Mouse (Mus musculus) frontal cortex, adult 2 months (tissue): Measurements from ENCODE around the gene 6820408C15Rik. TPM values are rescaled to one million over a fixed set of nuclear protein-coding genes. Genes with fewer than 3 reads are reported as not detected.

ENCODE experiments used
- DNase-seq, 2 experiments: peaks; one replicate each; pipeline ENCODE4 v3.0.0; 2022; ENCODE audit warnings: low spot score in 1 of 2; ENCODE audit errors: extremely low spot score in 1 of 2
- polyA plus RNA-seq: library from polyadenylated mRNA; depleted of rRNA; stranded (reverse); fragments of >200 nt; gene quantifications from 2 replicates; pipeline ENCODE4 v1.2.3, GENCODE M21; 2012; rRNA removed

6820408C15Rik gene
- polyA plus RNA-seq, result 4.4 and 4.5 TPM in 2 replicates

- no peak for DNase-seq
Observed at GRCm38 (mm10) chr2:152415287-152415686, at the start of gene 6820408C15Rik. 6820408C15Rik (plus strand) TSS chr2:152415587.

- DNase-seq, result no peak
Observed at GRCm38 (mm10) chr2:152367917-152368316, 47.5 kb upstream of the 6820408C15Rik start.

GRCm38 (mm10) chr2:152368532-152369140 is 46.8 kb upstream of the 6820408C15Rik start:
- peak in 1 of 2 experiments; percentile 67 for DNase-seq

GRCm38 (mm10) chr2:152372104-152372503 is 43.3 kb upstream of the 6820408C15Rik start:
- DNase-seq, result no peak

- DNase-seq, result no peak
Observed at GRCm38 (mm10) chr2:152372661-152373060, 42.7 kb upstream of the 6820408C15Rik start.

GRCm38 (mm10) chr2:152373547-152373946 is 41.8 kb upstream of the 6820408C15Rik start:
- no peak for DNase-seq

- peak in 1 of 2 experiments; percentile 67 for DNase-seq
Observed at GRCm38 (mm10) chr2:152375652-152376344, 39.6 kb upstream of the 6820408C15Rik start.

- DNase-seq, result peak in 1 of 2 experiments; percentile 67
Observed at GRCm38 (mm10) chr2:152376345-152376741, 39.0 kb upstream of the 6820408C15Rik start, which contains the start of gene Nrsn2. Nrsn2 (minus strand) TSS chr2:152376638.

- DNase-seq, result no peak
Observed at GRCm38 (mm10) chr2:152384191-152384590, 31.2 kb upstream of the 6820408C15Rik start.

- peak in 1 of 2 experiments; percentile 80 for DNase-seq
Observed at GRCm38 (mm10) chr2:152392786-152393185, 22.6 kb upstream of the 6820408C15Rik start.

GRCm38 (mm10) chr2:152393225-152394017 is 22.0 kb upstream of the 6820408C15Rik start:
- DNase-seq, result no peak

- peak in 1 of 2 experiments; percentile 25 for DNase-seq
Observed at GRCm38 (mm10) chr2:152395271-152395920, 20.0 kb upstream of the 6820408C15Rik start.

GRCm38 (mm10) chr2:152396110-152397003 is 19.0 kb upstream of the 6820408C15Rik start:
- DNase-seq, result peak; percentile 88 to 90

GRCm38 (mm10) chr2:152397004-152397589 is 18.3 kb upstream of the 6820408C15Rik start:
- peak; percentile 77 to 88 for DNase-seq

GRCm38 (mm10) chr2:152397680-152398435 is 17.5 kb upstream of the 6820408C15Rik start, which contains the start of gene Sox12:
Sox12 (minus strand) TSS chr2:152398063.
- DNase-seq, result peak; percentile 92 to 99

- DNase-seq, result peak; percentile 81 to 89
Observed at GRCm38 (mm10) chr2:152398691-152399090, 16.7 kb upstream of the 6820408C15Rik start.

GRCm38 (mm10) chr2:152399122-152399542 is 16.3 kb upstream of the 6820408C15Rik start:
- DNase-seq, result no peak

- DNase-seq, result peak; percentile 98
Observed at GRCm38 (mm10) chr2:152406126-152406525, 9.3 kb upstream of the 6820408C15Rik start.
